Mouse (Mus musculus): ENCODE measurements around the gene Tlr4. TPM values are rescaled to one million over a fixed set of nuclear protein-coding genes. Genes with fewer than 3 reads are reported as not detected.

The Tlr4 gene
- polyA plus RNA-seq, 1 experiment from 2014 or later, result 0.93 TPM

DNA sequence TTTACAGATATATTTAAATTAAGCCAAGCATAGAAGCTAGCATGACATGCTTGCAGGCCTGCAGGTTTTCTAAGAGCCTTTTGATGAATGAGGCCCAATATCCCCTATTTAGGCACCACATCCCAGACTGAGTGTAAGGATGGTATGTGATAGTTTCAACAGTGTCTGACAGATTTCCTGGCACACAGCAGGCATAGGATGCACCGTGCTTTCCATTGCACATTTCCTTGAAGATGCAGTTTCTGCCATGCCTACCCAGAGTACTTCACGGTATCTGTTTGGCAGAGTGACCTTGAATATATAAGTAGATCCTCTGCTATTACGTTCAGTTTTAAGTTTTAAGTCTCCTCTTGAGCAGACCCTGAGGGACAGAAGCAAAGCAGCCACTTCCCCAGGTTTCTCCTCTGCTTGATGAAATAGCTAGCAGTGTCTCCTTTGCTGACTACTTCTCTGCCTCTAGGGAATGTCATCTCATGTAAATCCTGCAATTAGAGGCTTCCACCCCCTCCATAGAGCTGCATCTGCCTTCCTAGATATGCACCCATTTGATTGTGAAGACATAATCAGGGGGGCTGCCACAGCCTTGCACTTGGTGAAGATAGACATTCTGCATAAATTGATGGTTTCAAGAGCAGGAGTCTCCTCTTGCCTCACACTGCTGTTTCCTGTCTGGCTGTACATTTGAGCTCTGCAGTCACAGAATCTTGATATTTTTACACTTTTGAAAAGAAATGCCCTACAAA lies 92.4 kb downstream of the Tlr4 start:
- Histone ChIP-seq H3K9me3 (no peaks in the 10 kb centered on the region), H3K36me3 (replicated peaks) (no peaks in the 10 kb centered on the region), H3K4me1 (no peaks in the 10 kb centered on the region), H3K27ac (replicated peaks) (no peak overlapping the region), H3K27me3 (replicated peaks; ENCODE audit: low read depth, poor library complexity, severe bottlenecking) (no peaks in the 10 kb centered on the region), H3K4me3 (no peak overlapping the region)
- no peak for DNase-seq (ENCODE audit: low spot score)
- 86% methylated on average over 3 of the region's 3 CpGs for WGBS

DNA sequence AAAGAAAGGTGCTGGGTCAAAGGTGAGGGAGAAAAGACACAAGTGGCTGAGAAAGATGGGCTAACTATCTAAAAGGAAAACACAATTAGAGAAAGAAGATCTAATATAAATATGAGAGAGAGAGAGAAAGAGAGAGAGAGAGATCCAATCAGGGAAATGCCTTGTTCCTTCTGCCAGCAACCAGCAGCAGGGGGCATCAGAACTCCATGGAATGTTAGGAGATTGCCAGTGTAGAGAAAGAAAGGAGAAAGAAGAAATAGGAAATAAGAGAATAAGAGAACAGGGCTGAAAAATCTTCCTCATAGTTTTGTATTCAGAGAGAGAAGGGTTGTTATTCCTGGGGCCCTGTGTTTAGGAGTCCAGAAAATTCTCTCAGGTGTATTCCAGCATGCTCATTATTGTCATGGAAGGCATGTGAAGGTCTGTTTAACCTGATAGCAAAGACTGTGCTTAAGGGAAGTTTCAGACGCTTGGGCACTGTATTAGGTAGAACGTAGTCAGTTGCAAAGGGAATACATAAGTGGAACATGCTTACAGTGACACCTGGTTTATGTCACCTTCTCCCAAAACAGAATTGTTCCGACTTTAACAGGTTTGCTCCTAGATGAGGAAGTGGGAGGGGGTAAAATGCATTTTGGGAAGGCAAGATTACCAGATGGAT lies 96.4 kb downstream of the Tlr4 start:
- Histone ChIP-seq H3K36me3 (replicated peaks) (no peaks in the 10 kb centered on the region), H3K9me3 (no peaks in the 10 kb centered on the region), H3K27ac (replicated peaks) (no peak overlapping the region), H3K4me3 (no peak overlapping the region), H3K27me3 (replicated peaks; ENCODE audit: low read depth, poor library complexity, severe bottlenecking) (no peaks in the 10 kb centered on the region), H3K4me1 (no peaks in the 10 kb centered on the region)
- peak; percentile 53 for DNase-seq (ENCODE audit: low spot score)
- 70% methylated on average over 3 of the region's 3 CpGs for WGBS

DNA sequence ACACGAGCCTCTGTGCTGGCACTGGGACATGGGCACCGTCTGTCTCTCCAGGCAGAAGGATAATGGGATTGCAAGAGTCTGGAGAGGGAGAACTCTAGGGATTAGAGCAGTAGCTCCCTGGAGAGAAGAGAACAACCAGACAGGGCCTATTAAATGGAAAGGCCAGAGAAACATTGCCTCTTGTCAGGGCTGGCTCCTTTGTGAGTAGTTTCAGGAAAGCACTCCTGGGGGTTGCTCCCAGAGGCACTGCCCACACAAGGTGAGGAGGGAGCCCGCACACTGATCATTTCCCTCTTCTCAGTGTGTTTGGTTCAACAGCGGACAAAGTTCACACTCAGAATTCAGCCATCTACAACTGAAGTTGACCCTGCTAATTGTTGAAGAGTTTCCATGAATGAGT lies 98.7 kb downstream of the Tlr4 start:
- Histone ChIP-seq H3K4me1 (no peaks in the 10 kb centered on the region), H3K4me3 (no peak overlapping the region), H3K36me3 (replicated peaks) (no peaks in the 10 kb centered on the region), H3K27me3 (replicated peaks; ENCODE audit: low read depth, poor library complexity, severe bottlenecking) (no peaks in the 10 kb centered on the region), H3K27ac (replicated peaks) (no peak overlapping the region), H3K9me3 (no peaks in the 10 kb centered on the region)
- DNase-seq (ENCODE audit: low spot score), result no peak
- 46% methylated on average over 4 of the region's 4 CpGs for WGBS

GRCm38 (mm10) chr4:66927537-66928088 lies 100.2 kb downstream of the Tlr4 start:
- 77% methylated on average over 2 of the region's 2 CpGs for WGBS
- Histone ChIP-seq H3K4me3 (no peak overlapping the region), H3K27me3 (replicated peaks; ENCODE audit: low read depth, poor library complexity, severe bottlenecking) (no peaks in the 10 kb centered on the region)

DNA sequence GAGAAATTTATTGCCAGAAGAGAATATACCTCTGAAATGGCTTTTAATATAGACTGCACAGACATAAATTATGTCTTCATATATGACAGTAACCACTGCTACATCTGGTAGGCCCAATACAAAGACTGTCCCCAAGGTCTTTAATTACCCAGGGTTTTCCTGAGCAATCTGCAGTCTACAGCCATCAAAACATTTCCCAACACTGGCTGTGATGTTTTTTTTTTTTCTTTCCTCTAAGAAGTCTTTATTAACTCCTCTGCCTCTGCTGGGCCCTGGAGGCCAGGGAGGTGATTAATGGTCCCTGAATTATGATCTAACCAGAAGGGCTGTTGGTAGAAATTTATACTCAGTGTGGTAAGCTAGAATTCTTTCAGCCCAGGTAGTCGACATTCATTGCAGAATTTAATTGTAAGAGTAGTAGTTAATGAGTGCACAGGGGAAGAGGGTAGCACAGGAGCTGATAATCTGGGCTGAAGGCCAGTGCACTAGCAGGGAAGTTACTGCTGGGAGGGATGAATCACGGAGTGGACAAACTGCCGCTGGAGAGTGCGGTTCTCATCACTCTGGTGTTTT lies 111.2 kb downstream of the Tlr4 start:
- Histone ChIP-seq H3K4me1 (no peaks in the 10 kb centered on the region), H3K27me3 (replicated peaks; ENCODE audit: low read depth, poor library complexity, severe bottlenecking) (no peaks in the 10 kb centered on the region), H3K27ac (replicated peaks) (no peak overlapping the region), H3K9me3 (no peaks in the 10 kb centered on the region), H3K4me3 (no peak overlapping the region), H3K36me3 (replicated peaks) (no peaks in the 10 kb centered on the region)
- DNase-seq (ENCODE audit: low spot score), result no peak
- 81% methylated on average over 4 of the region's 4 CpGs for WGBS

More at GRCm38 (mm10) chr4:66927537-66928088, 100.2 kb downstream of the Tlr4 start:
- H3K9me3 ChIP-seq, result no peaks in the 10 kb centered on the region
- no peaks in the 10 kb centered on the region for H3K4me1 ChIP-seq
- DNase-seq (ENCODE audit: low spot score), result no peak
- H3K27ac ChIP-seq (replicated peaks), result no peak overlapping the region
- H3K36me3 ChIP-seq (replicated peaks), result no peaks in the 10 kb centered on the region

- Histone ChIP-seq H3K36me3 (replicated peaks) (no peaks in the 10 kb centered on the region), H3K9me3 (no peaks in the 10 kb centered on the region), H3K4me3 (no peak overlapping the region), H3K4me1 (no peaks in the 10 kb centered on the region), H3K27ac (replicated peaks) (no peak overlapping the region), H3K27me3 (replicated peaks; ENCODE audit: low read depth, poor library complexity, severe bottlenecking) (no peaks in the 10 kb centered on the region)
- DNase-seq (ENCODE audit: low spot score), result no peak
- WGBS, result 87% methylated on average over 1 of the region's 1 CpGs
These were observed 114.5 kb downstream of the Tlr4 start for GRCm38 (mm10) chr4:66941894-66942293.

DNA sequence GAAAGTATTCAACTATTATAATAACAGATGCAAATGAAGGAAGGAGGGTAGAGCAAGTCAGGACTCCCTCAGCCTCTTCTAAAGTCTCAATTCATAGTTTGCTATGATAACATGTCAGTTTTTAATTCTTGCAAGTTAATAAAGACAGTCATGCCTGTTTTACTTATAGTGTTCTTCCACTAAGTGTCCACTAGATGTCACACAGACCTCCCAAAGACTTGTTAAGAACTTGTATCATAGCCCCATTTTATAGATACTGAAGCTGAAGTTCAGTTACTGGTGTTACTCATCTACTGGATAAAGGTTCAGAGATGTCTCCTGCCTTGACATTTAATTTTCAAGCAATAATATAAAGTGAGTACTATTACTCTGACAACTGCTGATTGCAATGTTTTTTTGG lies 116.3 kb downstream of the Tlr4 start:
- no peaks in the 10 kb centered on the region for H3K36me3 ChIP-seq (replicated peaks)
- no peak overlapping the region for H3K4me3 ChIP-seq

DNA sequence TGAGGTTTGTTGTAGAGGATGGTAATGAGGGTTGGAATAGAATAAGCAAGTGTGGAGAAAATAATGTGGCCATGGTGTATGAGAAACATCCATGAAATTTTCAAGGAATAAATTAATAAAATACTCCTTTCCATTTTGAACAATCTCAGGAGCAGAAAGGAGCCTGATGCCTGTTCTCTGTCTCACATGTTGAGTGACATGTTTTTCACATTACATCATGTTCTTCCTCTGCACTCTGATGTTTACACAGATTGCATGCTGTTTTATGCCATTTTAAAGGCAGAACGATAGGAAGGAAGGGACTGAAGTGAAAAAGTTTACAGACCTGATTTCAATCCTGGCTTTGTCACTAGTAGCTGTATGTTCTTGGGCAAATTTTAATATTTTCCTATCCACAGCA lies 120.3 kb downstream of the Tlr4 start:
- no peaks in the 10 kb centered on the region for H3K27me3 ChIP-seq (replicated peaks; ENCODE audit: low read depth, poor library complexity, severe bottlenecking)
- DNase-seq (ENCODE audit: low spot score), result no peak
- no peak overlapping the region for H3K27ac ChIP-seq (replicated peaks)
- no peak overlapping the region for H3K4me3 ChIP-seq
- no peaks in the 10 kb centered on the region for H3K36me3 ChIP-seq (replicated peaks)
- no peaks in the 10 kb centered on the region for H3K4me1 ChIP-seq
- no peaks in the 10 kb centered on the region for H3K9me3 ChIP-seq
- WGBS, result 43% methylated on average over 1 of the region's 1 CpGs

More for the DNA sequence above, 116.3 kb downstream of the Tlr4 start:
- Histone ChIP-seq H3K27ac (replicated peaks) (no peak overlapping the region), H3K9me3 (no peaks in the 10 kb centered on the region), H3K27me3 (replicated peaks; ENCODE audit: low read depth, poor library complexity, severe bottlenecking) (no peaks in the 10 kb centered on the region), H3K4me1 (no peaks in the 10 kb centered on the region)
- DNase-seq (ENCODE audit: low spot score), result no peak

DNA sequence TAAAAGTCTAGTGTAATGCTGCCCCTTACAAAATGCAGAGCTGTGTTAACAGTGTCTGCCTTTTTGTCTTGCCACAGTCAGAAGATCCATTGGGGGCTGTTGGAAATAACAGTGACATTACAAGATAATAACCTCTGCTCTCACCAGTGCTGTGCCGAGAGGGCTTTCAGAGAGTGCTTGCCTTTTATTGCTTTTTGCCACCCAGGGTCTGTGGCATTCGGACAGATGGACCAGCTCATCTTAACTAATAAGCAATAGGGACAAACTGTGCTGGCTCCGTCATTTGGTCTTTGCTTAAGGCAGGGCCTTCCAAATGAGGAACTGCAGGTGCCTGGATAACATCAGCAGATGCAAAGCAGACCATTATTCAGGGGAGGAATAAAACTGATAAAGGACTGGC lies 147.5 kb downstream of the Tlr4 start:
- H3K9me3 ChIP-seq, result no peaks in the 10 kb centered on the region
- H3K36me3 ChIP-seq (replicated peaks), result no peaks in the 10 kb centered on the region
- H3K4me1 ChIP-seq, result no peaks in the 10 kb centered on the region
- no peak for DNase-seq (ENCODE audit: low spot score)
- WGBS, result 73% methylated on average over 3 of the region's 3 CpGs
- H3K27ac ChIP-seq (replicated peaks), result no peak overlapping the region
- no peaks in the 10 kb centered on the region for H3K27me3 ChIP-seq (replicated peaks; ENCODE audit: low read depth, poor library complexity, severe bottlenecking)
- no peak overlapping the region for H3K4me3 ChIP-seq
